Mouse (Mus musculus) liver, adult 2 months (tissue): ENCODE data around the gene Paxbp1. TPM values are rescaled to one million over a fixed set of nuclear protein-coding genes. Genes with fewer than 3 reads are reported as not detected.

Source experiments
- DNase-seq: peaks from one replicate; pipeline ENCODE4 v3.0.0-alpha.2; 2011; ENCODE audit warnings: low read depth, low spot score; ENCODE audit errors: extremely low read depth
- H3K27ac ChIP-seq: fragments of 200-500 bp; replicated peaks from 2 replicates; pipeline ENCODE4 v1.5.1; 2012; ENCODE audit warnings: low read depth, mild to moderate bottlenecking, control low read depth, inconsistent platforms, low read length; ENCODE audit not compliant: insufficient read depth
- H3K27me3 ChIP-seq: fragments of 200-500 bp; 2 replicates; pipeline ENCODE4 v1.6.1; 2012; ENCODE audit warnings: mild to moderate bottlenecking, moderate library complexity, low read length, inconsistent platforms; ENCODE audit not compliant: control insufficient read depth, insufficient read depth
- H3K36me3 ChIP-seq: fragments of 200-500 bp; 2 replicates; pipeline ENCODE4 v1.6.1; 2012; ENCODE audit warnings: low read length, inconsistent platforms; ENCODE audit not compliant: control insufficient read depth, insufficient read depth
- H3K4me1 ChIP-seq: fragments of 200-500 bp; 2 replicates; pipeline ENCODE4 v1.6.1; 2011; ENCODE audit warnings: low read length; ENCODE audit not compliant: control insufficient read depth, insufficient read depth
- H3K4me3 ChIP-seq: fragments of 200-500 bp; 2 replicates; pipeline ENCODE4 v1.5.1; 2011; ENCODE audit warnings: low read depth, mild to moderate bottlenecking, control low read depth, low read length, moderate library complexity; ENCODE audit not compliant: insufficient read depth
- H3K79me2 ChIP-seq: fragments of 200-500 bp; 2 replicates; pipeline ENCODE4 v1.6.1; 2012; ENCODE audit warnings: inconsistent platforms, mild to moderate bottlenecking, low read length, moderate library complexity; ENCODE audit not compliant: control insufficient read depth, insufficient read depth
- H3K9ac ChIP-seq: fragments of 200-500 bp; 2 replicates; pipeline ENCODE4 v1.6.1; 2012; ENCODE audit warnings: low read depth, mild to moderate bottlenecking, control low read depth, inconsistent platforms, low read length
- CTCF ChIP-seq: fragments of 200-500 bp; IDR thresholded peaks from 2 replicates; pipeline ENCODE4 v1.5.1; 2011; ENCODE audit warnings: low read depth, low read length, control low read depth
- POLR2A ChIP-seq: fragments of 200-500 bp; IDR thresholded peaks from 2 replicates; pipeline ENCODE4 v1.6.1; 2011; ENCODE audit warnings: low read length, control low read depth; ENCODE audit not compliant: insufficient read depth; ENCODE audit errors: extremely low read depth
- WGBS: fragments of 180-500 bp; shearing (Covaris S2); methylation state at CpG from one replicate; pipeline ENCODE4 v1.1.7; 2018; 5-methylcytosine and 5-hydroxymethylcytosine counted together
- polyA plus RNA-seq: library from polyadenylated mRNA; depleted of rRNA; stranded (reverse); fragments of >200 nt; gene quantifications from 2 replicates; pipeline ENCODE4 v1.2.3, GENCODE M21; 2012
- total RNA-seq: library from RNA; depleted of rRNA; stranded (reverse); fragments of >200 nt; gene quantifications from 2 replicates; pipeline ENCODE4 v1.2.3, GENCODE M21; 2014

Gene Paxbp1
- total and polyA plus RNA-seq, 2 experiments, result 8.1 to 26.1 TPM

DNA sequence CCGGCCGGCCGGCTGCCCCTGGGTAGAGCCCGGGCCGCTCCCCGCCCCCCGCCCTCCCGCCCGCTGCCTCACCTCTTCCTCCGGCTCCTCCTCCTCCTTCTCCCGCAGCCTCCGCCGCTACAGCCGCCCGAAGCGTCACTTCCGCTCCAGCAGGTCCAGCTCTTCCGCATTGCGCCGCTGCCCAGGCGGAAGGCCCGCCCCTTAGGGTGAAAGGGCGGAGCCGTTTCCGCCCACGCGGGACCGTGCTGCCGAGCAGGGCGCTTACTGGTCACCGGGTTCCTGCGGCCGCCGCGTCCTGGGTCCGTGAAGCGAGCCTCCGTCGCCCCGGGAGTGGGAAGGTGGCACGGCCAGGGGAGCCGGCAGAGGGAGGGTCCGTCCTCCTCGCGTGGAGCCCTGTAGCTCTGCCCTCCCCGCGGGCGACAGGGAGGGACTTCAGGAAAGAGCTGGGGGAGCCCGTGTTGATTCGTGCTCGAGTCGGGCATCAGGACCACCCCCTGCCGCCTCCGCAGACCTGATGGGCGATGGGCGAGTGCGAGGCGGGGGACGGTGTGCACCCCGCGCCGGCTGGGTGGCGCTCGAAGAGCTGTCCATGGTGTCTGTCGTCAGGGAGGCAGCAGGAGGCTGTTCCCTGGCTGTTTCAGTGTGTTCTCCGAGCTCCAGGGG, 33.2 kb downstream of the Paxbp1 start, which contains the start of gene Synj1:
Gene Synj1 (minus strand): TSS at position 288 of the 663 bp plus-strand sequence.
- peak within 1 kb of the TSS; percentile 89 for H3K4me3 ChIP-seq
- H3K79me2 ChIP-seq, result peaks cover 5% of the 10 kb centered on the region; the same call in 1 of the 2 replicates
- H3K9ac ChIP-seq, result peak within 1 kb of the TSS; percentile 84
- H3K4me1 ChIP-seq, result peaks cover 3% of the 10 kb centered on the region
- peak; percentile 82 for DNase-seq
- WGBS, result under 1% methylated on average over 61 of the region's 66 CpGs
- TF ChIP-seq CTCF, result no peak
- TF ChIP-seq POLR2A, result 0 out of 2 replicates have a peak, but pooled peaks have one; percentile 28
- H3K27me3 ChIP-seq, result no peaks in the 10 kb centered on the region
- H3K27ac ChIP-seq, result peak within 1 kb of the TSS; percentile 63
- peaks cover 7% of the 10 kb centered on the region; the same call in 1 of the 2 replicates for H3K36me3 ChIP-seq

GRCm38 (mm10) chr16:91010581-91011020, 33.7 kb downstream of the Paxbp1 start:
- Histone ChIP-seq H3K9ac (peak overlapping the region; percentile 84), H3K27me3 (no peaks in the 10 kb centered on the region), H3K36me3 (peaks cover 3% of the 10 kb centered on the region; the same call in 1 of the 2 replicates), H3K4me1 (peaks cover 3% of the 10 kb centered on the region), H3K79me2 (peaks cover 5% of the 10 kb centered on the region; the same call in 1 of the 2 replicates), H3K4me3 (peak overlapping the region; percentile 89), H3K27ac (peak overlapping the region; percentile 63)
- no peak for DNase-seq
- under 1% methylated on average over 41 of the region's 42 CpGs for WGBS
- TF ChIP-seq POLR2A (no peak), CTCF (no peak)

GRCm38 (mm10) chr16:91009942-91010529, 34.3 kb downstream of the Paxbp1 start:
- Histone ChIP-seq H3K36me3 (peaks cover 3% of the 10 kb centered on the region; the same call in 1 of the 2 replicates), H3K4me1 (peaks cover 3% of the 10 kb centered on the region), H3K79me2 (peaks cover 5% of the 10 kb centered on the region; the same call in 1 of the 2 replicates), H3K27me3 (no peaks in the 10 kb centered on the region), H3K4me3 (peak overlapping the region; percentile 89), H3K27ac (peak overlapping the region; percentile 63; the same call in 1 of the 2 replicates), H3K9ac (peak overlapping the region; percentile 84)
- TF ChIP-seq CTCF, result no peak
- TF ChIP-seq POLR2A, result no peak
- 3% methylated on average over 19 of the region's 19 CpGs for WGBS
- no peak for DNase-seq

- no peak overlapping the region for H3K27ac ChIP-seq
- H3K4me1 ChIP-seq, result peaks cover 3% of the 10 kb centered on the region
- H3K27me3 ChIP-seq, result no peaks in the 10 kb centered on the region
- H3K79me2 ChIP-seq, result peaks cover 7% of the 10 kb centered on the region; the same call in 1 of the 2 replicates
- no peaks in the 10 kb centered on the region for H3K36me3 ChIP-seq
- H3K4me3 ChIP-seq, result no peak overlapping the region
- no peak overlapping the region for H3K9ac ChIP-seq
- DNase-seq, result no peak
- TF ChIP-seq POLR2A (no peak), CTCF (no peak)
- 85% methylated on average over 4 of the region's 4 CpGs for WGBS
These were observed 39.3 kb downstream of the Paxbp1 start for GRCm38 (mm10) chr16:91004915-91005538.

GRCm38 (mm10) chr16:91001098-91001497, 43.2 kb downstream of the Paxbp1 start:
- Histone ChIP-seq H3K9ac (no peak overlapping the region), H3K4me3 (no peak overlapping the region), H3K36me3 (no peaks in the 10 kb centered on the region), H3K27me3 (no peaks in the 10 kb centered on the region), H3K4me1 (no peaks in the 10 kb centered on the region), H3K79me2 (peaks cover 10% of the 10 kb centered on the region; the same call in 1 of the 2 replicates), H3K27ac (no peak overlapping the region)
- TF ChIP-seq POLR2A, result no peak
- TF ChIP-seq CTCF, result no peak
- 96% methylated on average over 2 of the region's 2 CpGs for WGBS
- peak; percentile 20 for DNase-seq
